Mouse (Mus musculus): Measurements from ENCODE around the gene Dgkk.
A peak's percentile ranks its signal among the peaks of the same experiment; 100 is the strongest.
"Not testable (repeated sequence)": the region's sequence is repeated elsewhere in the genome, so short reads cannot be mapped to it uniquely, and the experiment has no call there.

The Dgkk gene

DNA sequence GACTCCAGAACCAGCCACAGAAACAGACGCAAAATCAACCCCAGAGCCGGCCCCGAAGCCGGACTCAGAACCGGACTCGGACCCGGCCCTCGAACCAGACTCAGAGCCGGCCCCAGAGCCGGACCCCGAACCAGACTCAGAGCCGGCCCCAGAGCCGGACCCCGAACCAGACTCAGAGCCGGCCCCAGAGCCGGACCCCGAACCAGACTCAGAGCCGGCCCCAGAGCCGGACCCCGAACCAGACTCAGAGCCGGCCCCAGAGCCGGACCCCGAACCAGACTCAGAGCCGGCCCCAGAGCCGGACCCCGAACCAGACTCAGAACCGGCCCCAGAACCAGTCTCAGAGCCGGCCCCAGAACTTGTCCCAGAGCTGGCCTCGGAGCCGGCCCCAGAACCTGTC is at the start of gene Dgkk:
Gene Dgkk (plus strand): TSS at position 301 of the 400 bp plus-strand sequence.
- not testable (repeated sequence) for DNase-seq (ENCODE audit: low spot score)

DNA sequence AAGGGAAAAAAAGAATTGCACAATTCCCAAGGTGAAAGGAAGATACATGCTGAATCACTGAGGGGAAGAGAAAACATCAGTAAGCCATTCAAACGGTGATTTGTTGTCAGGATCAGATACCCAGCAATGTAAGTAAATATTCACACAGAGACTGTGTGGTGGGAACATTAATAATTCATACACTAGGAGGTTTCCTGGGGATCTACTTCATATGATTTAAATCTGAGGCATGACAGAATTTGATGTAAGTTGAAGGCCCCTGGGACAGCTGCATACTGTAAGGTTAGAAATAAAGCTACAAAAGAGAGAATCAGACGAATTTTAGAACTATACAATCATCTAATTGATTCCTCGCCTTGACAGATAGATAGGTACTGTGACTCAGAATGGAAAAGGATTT is 45.1 kb upstream of the Dgkk start:
- DNase-seq (ENCODE audit: low spot score) = no peak

DNA sequence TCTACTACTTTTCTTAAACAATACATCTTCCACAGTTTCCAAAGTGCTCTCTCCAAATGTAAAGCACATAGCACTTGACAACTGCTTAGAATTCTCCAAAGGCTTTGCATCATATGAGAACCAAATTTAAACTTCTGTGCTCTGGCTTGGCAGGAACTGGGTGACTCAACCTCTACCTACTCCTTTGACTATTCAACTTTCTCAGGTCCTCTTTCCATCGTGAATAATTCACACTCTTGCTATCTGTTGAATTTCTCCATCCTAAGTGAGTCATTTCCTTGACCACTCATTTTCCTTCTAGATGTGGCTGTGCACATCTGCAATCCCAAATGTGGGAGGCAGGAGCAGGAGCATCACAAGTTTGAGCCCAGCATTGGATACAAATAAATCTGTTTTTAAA is 28.4 kb upstream of the Dgkk start:
- no peak for DNase-seq (ENCODE audit: low spot score)

DNA sequence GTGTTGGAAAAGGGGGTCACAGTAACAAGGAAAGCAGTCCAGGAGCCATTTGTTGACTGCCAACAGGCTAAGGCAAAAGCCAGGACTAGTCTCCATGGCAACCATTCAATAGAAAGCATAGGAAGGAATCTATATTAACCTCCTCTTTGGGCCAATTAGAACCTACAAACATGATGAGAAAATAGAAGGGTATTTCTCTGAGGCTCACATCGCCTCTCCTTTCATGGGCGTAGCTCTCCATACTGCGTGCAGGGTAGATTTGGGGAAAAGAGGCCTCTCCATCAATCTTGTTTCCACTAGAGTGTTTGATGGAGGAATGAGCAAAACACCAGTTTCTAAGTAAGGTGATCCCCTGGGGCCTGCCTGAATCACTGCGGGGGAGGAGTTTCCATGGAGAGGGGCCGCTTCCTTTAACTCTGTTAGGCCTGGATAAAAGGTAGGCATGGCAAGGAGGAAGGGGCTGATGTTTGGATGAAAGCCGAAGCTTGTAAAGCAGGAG is 27.5 kb upstream of the Dgkk start:
- DNase-seq (ENCODE audit: low spot score) = no peak

DNA sequence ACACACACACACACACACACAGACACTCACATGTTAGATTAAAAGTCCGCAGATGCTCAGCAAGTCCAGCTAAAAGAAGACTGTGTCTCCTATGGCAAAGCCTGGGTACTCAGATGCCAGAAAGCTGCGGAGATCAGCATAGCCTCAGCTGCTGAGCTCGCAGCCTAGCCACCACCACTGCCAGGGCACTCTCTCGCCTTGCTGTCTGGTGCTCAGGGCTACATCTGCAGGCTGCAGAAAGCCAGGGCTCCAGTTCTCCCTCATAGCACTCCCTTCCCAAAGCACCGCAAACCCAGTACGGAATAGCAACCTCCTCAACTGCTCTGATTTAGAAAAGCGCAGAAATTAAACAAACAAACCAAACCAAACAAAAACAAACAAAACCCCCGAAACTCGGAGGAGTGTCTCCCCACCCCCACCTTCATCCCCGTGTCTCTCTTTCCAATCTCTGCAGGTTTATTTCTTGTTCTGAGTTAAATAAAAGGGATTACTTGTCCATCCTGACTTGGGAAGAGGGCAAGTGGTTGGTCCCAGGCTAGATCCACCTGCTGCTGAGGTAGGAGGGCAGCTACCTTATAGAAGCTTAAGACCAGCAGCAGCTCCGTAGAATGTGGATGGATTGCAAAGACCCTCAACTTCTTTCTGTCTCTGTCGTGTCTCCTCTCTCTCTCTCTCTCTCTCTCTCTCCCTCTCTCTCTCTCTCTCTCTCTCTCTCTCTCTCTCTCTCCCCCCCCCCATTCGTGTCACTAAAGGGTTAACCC is 1.4 kb upstream of the Dgkk start:
- no peak for DNase-seq (ENCODE audit: low spot score)

DNA sequence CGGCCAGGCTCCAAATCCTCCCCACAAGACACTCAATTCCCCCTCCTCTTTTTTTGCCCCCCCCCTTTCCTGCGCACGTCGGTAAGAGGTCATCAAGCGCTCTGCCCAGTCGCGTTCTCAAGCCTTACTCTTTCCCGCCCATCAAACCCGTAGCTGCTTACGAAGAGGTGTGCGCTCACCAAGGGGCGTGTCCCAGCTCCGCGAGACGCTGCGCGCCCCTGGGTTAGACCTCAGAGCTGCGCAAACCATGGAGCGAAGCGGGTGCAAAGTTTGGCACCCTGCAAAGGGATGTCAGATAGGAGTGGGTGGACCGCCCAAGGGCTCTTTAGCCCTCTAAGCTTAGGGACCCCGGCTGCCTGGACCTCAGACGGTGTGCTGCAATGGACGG is 862 bp upstream of the Dgkk start:
- no peak for DNase-seq (ENCODE audit: low spot score)

DNA sequence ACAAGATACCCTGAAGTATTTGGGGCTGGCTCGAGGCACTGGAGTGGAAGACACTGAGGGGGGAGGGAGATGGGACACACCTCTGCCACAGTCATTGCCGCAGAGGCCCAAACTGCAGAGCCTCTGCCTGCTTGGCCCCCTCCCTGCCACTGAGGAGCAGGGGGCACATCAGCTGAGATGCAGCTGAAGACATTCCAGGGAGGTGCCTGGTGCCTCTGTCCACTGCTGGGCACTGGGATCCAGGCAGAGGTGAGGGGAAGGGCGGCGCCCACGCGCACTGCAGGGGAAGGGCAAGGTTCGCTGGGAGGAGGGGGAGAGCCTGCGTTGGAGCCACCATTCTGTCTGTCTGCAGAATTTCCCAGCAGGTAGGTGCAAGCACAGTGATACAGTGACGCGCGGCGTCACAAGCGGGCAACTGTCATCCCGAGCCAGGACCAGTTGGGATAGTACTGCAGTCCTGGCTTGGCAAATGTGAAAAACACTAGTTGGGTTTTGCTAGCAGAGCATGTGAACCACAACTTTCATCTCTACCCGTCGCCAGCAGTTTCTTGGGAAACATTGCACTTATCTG is 948 bp downstream of the Dgkk start:
- DNase-seq (ENCODE audit: low spot score) = no peak

DNA sequence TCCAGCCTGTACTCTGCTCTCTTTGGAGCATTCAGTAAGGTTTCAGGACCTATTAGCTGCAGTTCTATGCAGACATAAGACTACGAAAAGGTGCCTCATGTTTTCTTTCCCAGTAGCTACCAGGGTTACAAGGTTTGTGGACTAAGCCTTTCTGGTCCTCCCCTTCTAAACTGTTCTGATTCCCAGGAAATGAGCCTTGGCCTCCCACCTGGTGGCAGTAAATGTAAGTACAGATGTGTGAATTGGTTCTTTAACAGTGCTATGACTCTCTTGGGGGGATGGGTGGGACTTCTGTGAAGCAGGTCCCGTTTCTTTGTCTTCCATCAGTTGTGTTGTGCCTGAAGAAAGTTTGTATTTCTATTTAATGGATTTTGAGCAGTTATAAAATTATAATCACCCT is 53.4 kb downstream of the Dgkk start:
- DNase-seq (ENCODE audit: low spot score) = no peak

DNA sequence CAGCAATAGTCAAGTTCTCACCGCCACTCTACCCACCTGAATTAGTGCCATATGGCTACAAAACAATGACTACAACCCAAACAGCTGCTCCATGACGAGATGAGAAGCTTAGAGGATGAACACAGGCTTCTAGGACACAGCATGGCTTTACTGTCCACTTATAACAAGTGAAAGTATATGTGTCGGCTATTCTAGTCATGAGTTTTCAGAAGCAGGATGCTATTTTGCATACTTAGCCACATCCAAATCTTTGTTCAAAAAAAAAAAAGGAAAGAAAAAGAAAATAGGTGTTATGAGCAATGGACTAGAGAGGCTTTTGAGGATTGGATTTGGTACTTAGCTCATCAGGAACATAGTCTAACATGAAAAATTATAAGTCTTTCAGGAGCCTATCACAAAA is 74.4 kb downstream of the Dgkk start:
- no peak for DNase-seq (ENCODE audit: low spot score)

DNA sequence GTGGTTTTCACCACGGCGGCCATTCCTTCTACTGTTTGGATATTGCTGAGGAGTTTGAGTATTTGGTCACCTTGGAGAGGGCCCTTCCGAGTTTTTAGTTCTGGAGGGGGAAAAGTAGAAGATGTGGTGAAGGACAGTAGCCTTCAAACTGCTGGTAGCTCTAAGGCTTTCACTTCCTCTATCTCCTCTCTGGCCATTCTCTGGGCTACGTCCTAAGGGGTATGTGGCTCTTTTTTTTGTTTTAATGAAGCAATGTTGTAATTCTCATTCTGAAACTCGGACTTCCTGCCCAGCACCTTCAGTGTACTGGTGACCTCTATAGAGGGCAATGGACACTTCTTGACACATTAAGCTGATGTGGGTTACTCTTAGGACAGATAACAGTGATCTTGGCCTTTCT is 75.0 kb downstream of the Dgkk start:
- no peak for DNase-seq (ENCODE audit: low spot score)

DNA sequence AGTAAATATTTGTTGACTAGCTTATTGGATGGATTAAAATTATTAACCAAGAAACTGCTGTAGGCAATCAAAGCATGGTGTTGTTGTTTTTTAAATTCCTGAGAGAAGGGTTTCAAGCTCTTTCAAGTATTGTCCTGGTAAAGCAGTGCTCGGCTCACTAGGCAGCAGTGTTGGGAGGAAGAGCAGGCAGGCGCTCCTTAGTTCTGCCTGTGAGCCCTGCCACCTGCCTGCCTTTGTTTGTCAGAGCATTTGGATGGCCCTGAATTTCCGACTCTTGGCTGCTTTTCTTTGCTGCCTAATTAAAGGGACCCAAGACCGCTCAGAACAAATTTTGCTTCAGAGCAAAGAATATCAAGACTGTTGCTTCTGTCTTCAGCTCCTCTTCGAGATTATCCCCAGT is 114.8 kb downstream of the Dgkk start:
- DNase-seq (ENCODE audit: low spot score) = no peak

DNA sequence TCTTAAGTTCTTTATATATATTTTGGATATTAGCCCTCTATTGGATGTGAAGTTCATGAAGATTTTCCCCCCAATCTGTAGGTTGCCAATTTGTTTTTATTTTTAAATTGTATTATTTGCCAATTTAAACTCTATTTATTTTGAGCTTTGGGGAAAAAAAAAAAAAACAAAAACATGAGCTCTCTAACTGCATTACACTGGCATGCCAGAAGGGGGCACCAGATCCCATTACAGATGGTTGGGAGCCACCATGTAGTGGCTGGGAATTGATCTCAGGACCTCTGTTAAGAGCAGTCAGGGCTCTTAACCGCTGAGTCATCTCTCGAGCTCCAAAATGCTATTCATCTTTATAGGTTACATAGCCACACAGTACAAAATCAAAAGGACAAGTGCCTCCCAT is 131.9 kb downstream of the Dgkk start:
- DNase-seq (ENCODE audit: low spot score) = no peak

DNA sequence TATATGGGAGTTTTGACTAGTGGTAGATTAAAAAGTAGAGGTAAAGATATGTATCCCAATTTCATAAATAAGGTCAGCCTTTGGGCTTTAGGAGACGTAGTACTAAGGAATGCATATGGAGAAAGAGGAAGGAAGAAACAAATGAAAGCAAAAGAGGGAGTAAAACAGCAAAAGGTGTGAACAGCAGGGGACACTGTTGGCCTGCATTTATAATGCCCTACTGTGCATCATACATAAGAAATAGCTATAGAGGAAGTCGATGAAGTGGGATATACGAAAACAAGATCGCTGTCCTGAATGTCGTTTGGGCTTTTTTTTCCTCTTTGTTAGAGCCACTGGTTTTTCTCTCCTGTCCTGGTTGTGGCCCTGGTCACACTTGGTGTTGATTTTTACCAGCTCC is 143.1 kb downstream of the Dgkk start:
- DNase-seq (ENCODE audit: low spot score) = peak; percentile 1

DNA sequence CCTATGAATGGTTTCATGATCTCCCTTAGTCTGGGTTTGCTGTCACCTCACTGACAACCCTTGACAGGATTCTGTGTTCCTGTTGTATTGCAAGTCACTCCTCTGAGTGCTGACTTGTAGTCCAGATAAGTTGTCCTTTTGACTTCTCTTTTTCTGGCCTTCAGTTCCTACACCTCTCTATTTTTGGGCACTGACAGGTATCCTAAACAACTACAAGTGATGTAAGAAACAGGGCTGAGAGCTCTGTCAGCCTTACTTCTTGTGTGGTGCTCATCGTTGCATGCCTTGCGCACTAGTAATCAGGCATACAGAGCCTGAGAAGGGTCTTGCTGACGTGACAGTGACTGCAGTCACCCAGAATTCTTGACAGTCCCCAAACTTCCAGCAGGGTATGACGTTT is 147.1 kb downstream of the Dgkk start:
- DNase-seq (ENCODE audit: low spot score) = no peak

DNA sequence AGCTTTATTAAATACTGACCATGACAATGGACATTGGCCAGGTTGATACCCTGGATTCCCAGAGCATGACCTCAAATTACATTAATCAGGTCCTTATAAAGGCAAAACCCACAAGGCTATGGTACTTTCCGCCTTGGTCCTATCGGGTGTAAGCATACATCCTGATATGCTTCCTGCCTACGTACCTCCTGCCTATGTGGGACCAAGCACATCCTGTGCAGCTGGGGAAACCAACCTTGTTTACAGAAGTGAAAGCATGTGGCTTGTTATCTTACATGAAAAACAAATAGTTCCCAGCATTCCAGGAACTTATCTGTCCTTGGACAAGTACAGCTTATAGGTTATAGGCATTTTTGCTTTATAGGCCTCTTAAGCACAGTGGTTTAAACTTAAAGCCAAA is 189.5 kb downstream of the Dgkk start:
- DNase-seq (ENCODE audit: low spot score) = no peak

DNA sequence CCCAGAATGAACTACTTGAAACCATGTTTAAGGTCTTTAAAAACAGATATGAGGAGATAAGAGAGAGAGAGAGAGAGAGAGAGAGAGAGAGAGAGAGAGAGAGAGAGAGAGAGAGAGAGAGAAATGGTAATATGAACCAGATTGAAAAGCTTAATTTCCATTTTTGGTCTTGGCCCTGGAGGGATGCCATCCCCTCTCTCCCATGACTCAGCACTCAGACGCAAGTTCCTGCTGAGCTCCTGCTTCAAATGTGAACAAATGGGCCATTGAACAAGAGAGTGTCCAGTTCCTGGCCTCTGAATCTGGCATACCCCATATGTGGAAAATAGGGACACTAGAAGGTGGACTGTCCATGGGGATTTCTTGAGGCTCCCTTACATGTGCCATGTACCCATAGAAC is 192.8 kb downstream of the Dgkk start:
- DNase-seq (ENCODE audit: low spot score) = no peak

DNA sequence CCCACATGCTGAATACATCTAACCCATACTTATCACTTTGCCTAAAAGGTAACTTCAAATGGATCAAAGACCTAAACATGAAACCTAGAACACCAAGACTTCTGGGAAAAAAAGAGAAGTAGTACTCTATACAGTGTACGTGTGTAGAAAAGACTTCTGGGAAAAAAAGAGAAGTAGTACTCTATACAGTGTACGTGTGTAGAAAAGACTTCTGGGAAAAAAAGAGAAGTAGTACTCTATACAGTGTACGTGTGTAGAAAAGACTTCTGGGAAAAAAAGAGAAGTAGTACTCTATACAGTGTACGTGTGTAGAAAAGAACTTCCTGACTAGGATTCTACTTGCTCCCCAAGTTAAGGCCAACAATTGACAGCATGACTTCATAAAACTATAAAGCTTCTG is 204.8 kb downstream of the Dgkk start:
- not testable (repeated sequence) for DNase-seq (ENCODE audit: low spot score)

Data from lung, postnatal 25 days (tissue).